Mouse (Mus musculus) cerebellum, adult 9-11 months (tissue): ENCODE measurements around the gene Nav1.
"Not testable (repeated sequence)": the region's sequence is repeated elsewhere in the genome, so short reads cannot be mapped to it uniquely, and the experiment has no call there.

Experiments used
- DNase-seq: peaks from one replicate; pipeline ENCODE4 v3.0.0; 2022

The Nav1 gene

DNA sequence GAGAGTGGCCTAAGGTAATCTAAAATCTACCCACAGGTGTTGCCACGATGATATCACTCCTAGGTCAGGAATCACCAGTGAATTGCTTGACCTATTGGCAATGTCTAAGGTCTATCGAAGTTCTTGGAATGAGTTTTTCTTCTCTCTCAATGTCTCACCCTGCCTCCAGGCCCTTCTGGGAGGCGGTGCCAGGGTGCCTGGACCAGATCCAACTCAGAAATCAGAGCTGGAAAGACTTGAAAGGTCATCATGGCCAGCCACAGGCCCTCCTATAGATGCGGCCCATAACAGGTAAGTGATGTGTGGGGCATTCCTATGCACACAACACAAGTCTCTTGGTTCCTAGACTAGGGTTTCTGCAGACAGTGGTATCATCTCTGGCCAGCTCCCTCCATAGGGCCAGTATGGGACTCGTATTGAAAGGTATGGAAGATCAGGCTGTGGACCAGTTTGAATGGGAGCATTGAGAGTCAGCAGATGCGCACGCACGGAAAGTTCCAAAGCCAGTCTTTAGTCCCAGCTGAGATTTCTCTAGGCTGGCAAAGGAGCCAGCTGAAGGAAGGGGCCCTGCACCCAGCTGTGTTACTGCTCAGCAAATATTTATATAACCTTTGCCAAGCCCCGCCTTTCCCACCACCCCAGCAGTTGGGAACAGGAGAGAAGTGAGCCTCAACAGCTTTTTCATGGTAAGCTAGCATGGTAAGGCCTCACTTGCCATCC is 92.0 kb downstream of the Nav1 start:
- no peak for DNase-seq

DNA sequence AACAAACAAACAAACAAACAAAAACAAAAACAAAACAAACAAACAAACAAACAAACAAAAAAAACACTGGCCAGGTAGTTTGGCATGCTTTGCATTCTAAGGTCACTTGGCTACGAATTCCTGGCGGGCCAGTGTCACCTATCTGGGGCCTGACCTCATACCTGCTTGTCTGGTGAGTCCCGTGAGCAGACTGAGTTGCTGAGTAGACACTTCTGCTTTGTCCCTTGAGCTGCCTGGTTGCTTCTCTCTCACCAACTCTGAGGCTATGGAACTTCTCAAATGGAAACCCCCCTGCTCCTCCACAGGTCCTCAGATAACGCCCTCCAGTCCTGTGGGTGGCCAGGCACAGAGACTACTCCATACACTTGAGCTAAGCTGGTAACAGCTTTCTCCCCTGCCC is 93.0 kb downstream of the Nav1 start:
- no peak for DNase-seq

DNA sequence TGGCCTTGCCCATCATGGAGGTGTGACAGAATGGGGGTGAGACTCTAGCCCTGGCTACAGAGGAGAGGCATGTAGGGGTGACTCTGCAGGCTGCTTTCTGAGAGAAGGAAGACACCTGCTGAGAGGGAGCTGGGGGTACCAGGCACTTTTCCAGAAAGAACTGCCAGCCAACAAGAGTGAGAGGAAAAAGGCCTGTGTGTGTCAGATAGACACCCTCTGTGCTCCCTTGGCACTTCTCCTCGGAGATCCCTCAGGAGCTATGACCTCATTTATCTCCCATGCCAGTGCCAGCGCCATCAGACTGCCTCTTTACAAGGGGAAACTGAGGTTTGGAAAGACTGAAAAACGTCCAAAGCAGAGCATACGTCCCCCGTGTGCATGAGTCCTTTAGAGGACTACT is 93.6 kb downstream of the Nav1 start:
- DNase-seq, result no peak

- DNase-seq, result no peak
Measured at GRCm38 (mm10) chr1:135510346-135510977, 96.6 kb downstream of the Nav1 start.

- DNase-seq, result no peak
Measured at GRCm38 (mm10) chr1:135509145-135510084, 97.7 kb downstream of the Nav1 start.

GRCm38 (mm10) chr1:135508349-135508634 is 98.8 kb downstream of the Nav1 start:
- DNase-seq, result no peak

DNA sequence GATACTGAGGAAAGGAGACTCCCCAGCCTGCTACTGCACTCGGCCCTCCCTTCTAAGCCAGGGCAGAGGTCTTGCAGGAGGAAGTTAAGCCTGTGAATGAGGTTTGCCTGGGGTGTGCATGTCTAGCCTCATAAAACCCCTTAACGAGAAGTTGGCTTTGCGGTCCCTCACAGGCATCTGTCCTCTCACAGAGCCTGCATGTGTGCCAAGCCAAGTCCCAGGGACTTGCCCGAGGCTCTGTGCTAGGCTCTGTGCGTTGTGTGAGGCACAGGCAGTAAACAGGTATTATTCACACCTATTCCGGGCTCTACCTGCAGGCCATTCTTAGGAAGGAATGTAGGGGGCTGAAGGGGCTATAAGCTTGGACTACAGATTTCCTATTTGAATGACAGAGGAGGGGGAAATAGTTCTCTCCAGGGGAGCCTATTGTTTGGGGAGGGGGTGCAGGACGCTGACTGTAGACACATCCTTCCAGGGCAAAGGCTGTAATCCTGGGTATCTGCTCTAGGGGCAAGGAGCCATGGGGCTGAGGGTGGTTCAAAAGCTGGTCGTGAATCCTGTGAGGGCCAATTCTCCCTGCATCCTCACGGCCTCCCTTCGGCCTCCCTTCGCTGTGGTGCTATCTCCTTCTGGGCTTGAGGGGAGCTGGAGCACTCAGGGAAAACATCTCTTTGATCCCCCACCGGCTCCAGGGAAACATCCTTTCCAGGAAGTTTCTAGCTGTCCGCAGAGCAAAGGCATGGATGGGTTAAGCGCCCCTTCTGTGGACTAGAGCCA is 99.3 kb downstream of the Nav1 start:
- no peak for DNase-seq

GRCm38 (mm10) chr1:135505499-135505898 is 101.6 kb downstream of the Nav1 start:
- DNase-seq, result no peak

DNA sequence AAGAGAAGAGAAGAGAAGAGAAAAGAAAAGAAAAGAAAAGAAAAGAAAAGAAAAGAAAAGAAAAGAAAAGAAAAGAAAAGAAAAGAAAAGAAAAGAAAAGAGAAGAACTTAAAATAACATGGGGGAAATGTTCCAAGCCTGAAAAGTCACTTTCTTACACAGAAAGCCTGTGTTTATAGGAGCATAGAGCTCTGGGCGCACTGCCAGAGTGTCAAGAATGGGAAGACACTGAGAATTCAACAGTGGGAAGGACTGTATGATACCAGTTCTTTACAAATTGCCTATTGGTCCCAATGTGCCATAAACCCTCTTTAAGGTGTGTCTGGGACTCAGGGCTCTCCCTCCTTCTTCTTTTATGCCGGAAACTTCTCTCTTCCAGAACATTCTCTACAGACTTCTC is 103.7 kb downstream of the Nav1 start:
- no peak for DNase-seq

DNA sequence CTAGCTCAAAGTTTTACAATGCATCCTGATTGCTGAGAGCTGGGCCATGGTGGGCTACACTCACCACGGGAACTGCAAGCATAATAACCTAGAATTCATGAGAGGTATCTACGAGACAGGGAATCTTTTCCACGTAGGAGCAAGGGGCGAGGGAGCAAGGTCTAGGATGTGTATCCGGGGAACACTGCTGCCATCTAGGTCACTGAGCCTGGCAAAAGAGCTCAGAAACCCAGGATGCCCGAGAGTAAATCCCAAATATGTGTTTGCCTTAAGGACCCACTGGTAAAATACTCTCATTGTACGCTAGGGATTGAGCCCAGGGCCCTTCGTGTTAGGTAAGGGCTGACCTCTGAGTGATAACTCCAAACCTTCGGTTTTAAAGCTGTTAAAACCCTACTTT is 104.3 kb downstream of the Nav1 start:
- DNase-seq, result no peak

GRCm38 (mm10) chr1:135502135-135502534 is 105.0 kb downstream of the Nav1 start:
- DNase-seq, result no peak

- DNase-seq, result no peak
Measured at GRCm38 (mm10) chr1:135498455-135499358, 108.4 kb downstream of the Nav1 start.

DNA sequence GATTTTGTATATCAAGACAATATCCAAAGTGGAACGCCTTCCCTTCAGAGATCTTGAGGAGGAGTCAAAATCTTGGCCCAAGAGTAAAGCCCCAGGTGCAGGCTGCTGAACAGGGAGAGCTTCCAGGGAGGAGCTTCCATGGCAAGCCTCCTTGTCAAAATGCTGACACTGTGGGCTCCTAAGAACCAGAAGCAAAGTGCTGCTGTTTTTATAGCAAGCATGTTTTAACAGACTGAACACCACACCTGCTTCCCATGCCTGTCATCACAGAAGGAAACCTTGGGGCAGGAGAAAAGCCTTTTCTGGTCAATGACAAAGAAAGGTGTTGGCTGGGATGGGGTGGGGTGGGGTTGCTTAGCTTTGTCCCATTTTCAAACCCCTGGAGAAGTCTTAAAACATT is 112.0 kb downstream of the Nav1 start:
- DNase-seq, result no peak

- no peak for DNase-seq
Measured at GRCm38 (mm10) chr1:135493862-135494261, 113.2 kb downstream of the Nav1 start.

DNA sequence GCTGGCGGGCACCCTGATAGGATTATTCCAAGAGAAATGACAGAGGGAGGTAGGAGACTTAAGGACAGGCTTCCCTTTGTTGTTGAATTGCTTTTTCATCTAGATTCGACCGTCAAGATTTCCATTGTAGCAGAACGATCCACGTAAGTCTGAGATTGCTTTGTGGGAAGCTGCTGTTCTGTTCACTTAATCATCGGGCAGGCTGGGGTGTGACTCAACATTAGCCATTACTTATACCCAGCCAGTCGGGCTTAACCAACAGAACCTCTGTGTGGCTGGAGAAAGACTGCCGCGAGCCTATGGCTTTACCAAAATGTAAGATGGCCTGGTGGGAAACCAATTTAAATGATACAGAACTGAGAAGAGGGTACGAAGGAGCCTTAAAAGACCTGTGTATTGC is 114.7 kb downstream of the Nav1 start:
- DNase-seq, result no peak

GRCm38 (mm10) chr1:135490931-135491666 is 116.0 kb downstream of the Nav1 start:
- DNase-seq, result no peak

DNA sequence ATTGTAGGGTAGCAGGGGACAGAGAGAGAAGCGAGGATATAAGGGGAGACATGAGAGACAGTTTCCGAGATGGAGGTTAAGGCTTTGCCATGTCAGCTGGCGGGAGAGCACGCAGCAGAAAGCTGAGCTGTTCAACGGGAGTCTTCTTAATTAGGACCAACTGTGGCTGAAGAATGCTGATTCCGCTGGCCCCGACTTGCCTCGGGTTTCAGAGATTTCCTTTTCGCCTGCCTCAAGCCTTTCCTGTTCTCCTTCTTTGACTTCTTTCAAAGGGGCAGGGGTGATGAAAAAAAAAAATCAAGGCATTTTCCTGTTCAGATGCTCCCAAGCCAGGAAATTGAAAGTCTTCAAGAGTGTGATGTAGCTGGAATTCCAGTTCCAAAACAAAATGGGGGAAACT is 118.2 kb downstream of the Nav1 start:
- DNase-seq, result no peak

GRCm38 (mm10) chr1:135485179-135485578 is 121.9 kb downstream of the Nav1 start:
- no peak for DNase-seq

GRCm38 (mm10) chr1:135484503-135485051 is 122.5 kb downstream of the Nav1 start:
- DNase-seq, result not testable (repeated sequence)

DNA sequence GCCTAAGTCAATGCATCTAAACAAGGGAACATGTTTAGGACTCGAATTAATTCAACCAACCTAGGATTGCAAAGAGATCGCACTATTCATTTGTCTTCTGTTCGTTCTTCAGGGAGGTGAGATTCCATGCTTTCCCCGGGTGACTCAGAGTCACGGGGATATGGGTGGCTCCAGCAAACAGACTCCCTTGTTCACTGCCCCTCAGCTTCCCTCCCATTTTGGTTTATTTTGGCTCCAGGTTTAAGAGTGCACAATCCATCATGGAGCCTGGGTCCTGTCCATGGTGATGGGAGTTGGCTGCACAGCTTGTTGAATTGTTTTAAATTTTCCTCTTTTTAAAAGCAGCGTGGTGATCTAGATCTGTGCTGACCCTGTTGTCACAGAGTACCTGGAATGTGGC is 123.1 kb downstream of the Nav1 start:
- DNase-seq, result no peak

GRCm38 (mm10) chr1:135482666-135483065 is 124.4 kb downstream of the Nav1 start:
- DNase-seq, result no peak
